Mouse (Mus musculus): Measurements from ENCODE around the gene Zfr. TPM values are rescaled to one million over a fixed set of nuclear protein-coding genes. Genes with fewer than 3 reads are reported as not detected.

Zfr gene
- 10 to 100 TPM; 52.1 to 58.4 TPM for total RNA-seq (2021)
- long read RNA-seq, experiment 1, full-length matches to known transcripts, result 14 of 27 reads
- long read RNA-seq, experiment 1, partial matches to known transcripts, result 7 of 27 reads
- long read RNA-seq, experiment 1, other reads (novel, unspliced or antisense), result 6 of 27 reads
- long read RNA-seq, experiment 2, full-length matches to known transcripts, result 25 of 40 reads
- long read RNA-seq, experiment 2, partial matches to known transcripts, result 8 of 40 reads
- long read RNA-seq, experiment 2, other reads (novel, unspliced or antisense), result 7 of 40 reads

DNA sequence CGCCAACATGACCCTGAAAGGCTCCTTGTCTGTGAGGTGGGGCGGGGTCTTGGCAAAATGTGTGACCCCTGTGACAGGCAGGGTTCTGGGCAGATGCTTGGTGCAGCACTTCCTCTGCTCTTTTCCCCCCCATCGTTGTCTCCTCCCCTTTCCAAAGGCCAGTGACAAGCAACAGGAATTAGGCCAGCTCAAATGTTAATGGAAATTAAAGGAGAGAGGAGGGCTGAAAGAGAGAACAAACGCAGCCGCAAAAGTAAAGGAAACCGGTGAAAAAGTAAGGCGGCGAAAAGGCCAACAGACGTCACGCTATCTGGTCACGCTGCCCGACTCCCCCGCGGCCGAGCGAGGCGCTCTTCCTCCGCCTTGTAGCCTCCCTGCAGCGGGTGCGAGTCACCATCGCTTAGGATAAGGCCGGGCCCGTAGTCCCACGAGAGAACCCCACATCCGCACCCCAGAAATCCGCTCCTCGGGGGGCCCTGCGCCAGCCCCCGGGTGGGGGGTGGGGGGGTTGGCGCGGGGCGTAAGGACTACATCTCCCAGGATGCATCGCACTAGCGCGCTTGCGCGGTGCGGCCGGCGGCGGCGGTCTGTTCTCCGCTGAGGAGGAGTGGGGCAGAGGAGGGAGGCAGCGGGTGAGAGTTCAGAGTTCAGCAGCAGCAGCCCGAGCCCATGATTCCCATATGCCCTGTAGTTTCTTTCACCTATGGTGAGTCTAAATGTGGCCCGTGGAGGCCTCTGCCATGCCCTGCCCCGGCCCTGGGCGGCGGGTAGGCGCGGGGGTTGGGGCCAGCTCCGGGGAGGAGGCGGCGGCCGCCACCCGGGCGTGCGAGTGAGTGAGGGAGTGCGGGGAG, at the start of gene Zfr:
TSS of gene Zfr (plus strand) at position 590 of the 851 bp plus-strand sequence.
- intact Hi-C loops (cut with DNase I; ENCODE audit: low total_unique reads), result no loop called here
- DNase-seq, result peak; percentile 92

- intact Hi-C loops (cut with DNase I; ENCODE audit: low total_unique reads), result no loop called here
- peak; percentile 51 for DNase-seq
Observed at GRCm38 (mm10) chr15:12067971-12068370, 49.7 kb upstream of the Zfr start.

DNA sequence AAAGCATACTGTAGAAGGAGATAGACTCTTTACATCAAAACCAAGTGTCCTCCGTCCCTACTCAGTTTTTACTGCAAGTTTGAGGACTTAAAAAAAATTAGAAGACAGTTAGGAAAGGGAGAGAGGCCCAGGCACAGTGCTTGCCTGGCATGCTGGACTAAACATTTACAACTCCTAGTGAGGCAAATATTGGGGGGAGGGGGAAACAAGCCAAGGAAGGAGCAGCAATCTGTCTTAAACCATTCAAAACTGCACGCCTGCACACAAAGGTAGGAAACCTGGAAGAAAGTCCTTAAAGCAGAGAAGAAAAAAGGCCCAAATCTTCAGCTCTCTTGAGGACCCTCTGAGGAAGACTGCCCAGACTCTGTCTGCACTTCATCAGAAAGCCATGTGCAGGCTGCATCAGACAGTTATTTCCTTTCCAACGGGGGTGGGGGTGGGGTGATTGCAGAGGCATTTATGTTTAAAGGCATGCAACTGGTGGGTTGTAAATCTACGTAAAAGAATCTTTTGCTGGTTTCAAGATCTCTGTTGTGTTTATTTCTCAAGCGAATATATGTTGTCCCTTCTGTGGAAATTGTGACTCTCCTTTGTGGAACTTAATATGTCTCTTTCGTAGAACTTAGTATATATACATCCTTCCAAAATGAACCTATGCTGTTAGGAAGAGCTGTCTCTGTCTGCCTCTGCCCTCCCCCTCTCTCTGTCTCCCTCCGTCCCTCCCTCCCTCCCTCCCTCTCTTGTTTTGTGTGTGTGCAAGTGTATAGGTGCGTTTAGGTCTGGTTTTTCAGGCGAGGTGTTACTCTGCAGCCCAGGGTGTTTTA, 49.0 kb upstream of the Zfr start:
- DNase-seq, result no peak
- intact Hi-C loops (cut with DNase I; ENCODE audit: low total_unique reads), result no loop called here

- intact Hi-C loops (cut with DNase I; ENCODE audit: low total_unique reads), result no loop called here
- no peak for DNase-seq
Observed at GRCm38 (mm10) chr15:12072709-12073336, 44.8 kb upstream of the Zfr start.

DNA sequence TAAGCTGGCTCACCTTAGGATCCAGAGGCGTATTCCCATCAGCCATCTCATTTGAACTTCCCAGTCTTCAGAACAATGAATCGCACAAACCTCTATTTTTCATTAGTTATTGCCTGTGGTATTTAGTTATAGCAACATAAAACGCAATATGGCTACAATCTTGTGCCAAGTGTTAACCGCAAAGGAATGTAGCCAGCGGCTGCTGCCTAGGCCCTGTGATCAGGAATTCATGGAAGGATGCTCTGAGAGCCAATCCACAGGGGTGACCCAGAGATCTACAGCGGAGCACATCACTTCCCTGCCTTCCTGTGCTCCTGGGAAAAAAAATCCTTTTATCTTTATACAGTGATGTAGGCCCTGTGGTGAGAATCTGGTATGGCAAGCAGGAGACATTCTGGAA, 43.2 kb upstream of the Zfr start:
- intact Hi-C loops (cut with DNase I; ENCODE audit: low total_unique reads), result no loop called here

GRCm38 (mm10) chr15:12082344-12082743, 35.3 kb upstream of the Zfr start:
- intact Hi-C loops (cut with DNase I; ENCODE audit: low total_unique reads), result no loop called here

More for the DNA sequence above, 43.2 kb upstream of the Zfr start:
- DNase-seq, result no peak

GRCm38 (mm10) chr15:12084164-12084563, 33.5 kb upstream of the Zfr start:
- intact Hi-C loops (cut with DNase I; ENCODE audit: low total_unique reads), result no loop called here
- peak; percentile 68 for DNase-seq

More at GRCm38 (mm10) chr15:12082344-12082743, 35.3 kb upstream of the Zfr start:
- DNase-seq, result no peak

DNA sequence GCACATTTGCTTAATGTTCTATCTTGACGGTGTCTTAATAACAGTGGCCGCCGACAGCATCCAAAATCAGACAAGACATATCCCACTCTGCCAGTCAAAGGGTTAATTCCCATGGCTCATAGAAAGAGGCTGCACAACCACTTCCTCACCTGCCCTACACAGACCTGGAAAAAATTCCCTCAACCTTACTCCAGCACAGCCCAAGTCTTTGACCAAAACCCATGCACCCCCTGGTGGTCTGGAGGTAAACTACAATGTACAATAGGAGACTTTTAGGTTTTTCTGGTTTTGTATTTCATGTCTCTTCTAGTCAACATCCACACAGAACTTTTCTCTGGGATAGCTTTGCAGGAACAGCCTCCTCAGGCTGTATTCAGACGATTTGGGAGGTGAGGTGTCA, 32.8 kb upstream of the Zfr start:
- peak; percentile 59 for DNase-seq
- intact Hi-C loops (cut with DNase I; ENCODE audit: low total_unique reads), result loop anchor here (5.0 kb wide), 1 partner anchor 108 kb away; no protein-coding TSS in a partner anchor

GRCm38 (mm10) chr15:12087634-12088033, 30.0 kb upstream of the Zfr start:
- no peak for DNase-seq
- intact Hi-C loops (cut with DNase I; ENCODE audit: low total_unique reads), result loop anchor here (5.0 kb wide), 1 partner anchor 110 kb away; no protein-coding TSS in a partner anchor

GRCm38 (mm10) chr15:12088091-12088490, 29.5 kb upstream of the Zfr start:
- DNase-seq, result no peak
- intact Hi-C loops (cut with DNase I; ENCODE audit: low total_unique reads), result loop anchor here (5.0 kb wide), 1 partner anchor 111 kb away; no protein-coding TSS in a partner anchor

- intact Hi-C loops (cut with DNase I; ENCODE audit: low total_unique reads), result no loop called here
- DNase-seq, result no peak
Observed at GRCm38 (mm10) chr15:12090087-12090486, 27.5 kb upstream of the Zfr start.

DNA sequence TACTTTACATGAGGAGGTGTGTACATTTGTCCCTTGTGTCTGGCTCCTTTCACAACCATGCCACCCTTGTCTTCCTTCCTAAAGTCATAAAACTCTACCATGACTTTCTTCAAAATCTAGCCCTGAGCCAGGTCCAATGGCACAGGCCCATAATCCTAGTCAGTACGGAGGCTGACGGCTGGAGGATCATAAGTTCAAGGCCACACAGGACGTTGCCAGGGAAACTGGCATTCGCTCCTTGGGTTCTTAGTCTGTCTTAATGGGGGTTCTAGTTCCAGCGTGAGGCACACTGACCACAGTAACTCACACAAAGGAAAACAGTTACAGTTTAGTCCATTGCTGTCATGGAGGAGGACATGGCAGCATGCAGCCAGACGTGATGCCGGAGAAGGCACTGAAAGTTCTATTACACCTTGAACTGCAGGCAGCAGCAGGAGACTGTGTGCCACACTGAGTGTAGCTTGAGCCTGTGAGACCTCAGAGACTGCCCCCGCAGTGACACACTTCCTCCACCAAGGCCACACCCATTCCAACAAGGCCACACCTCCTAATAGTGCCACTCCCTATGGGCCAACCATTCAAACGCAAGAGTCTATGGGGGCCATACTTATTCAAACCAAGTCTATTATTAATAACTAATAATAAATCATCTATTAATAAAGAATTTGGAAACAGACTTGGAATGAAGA, 26.5 kb upstream of the Zfr start:
- intact Hi-C loops (cut with DNase I; ENCODE audit: low total_unique reads), result no loop called here
- DNase-seq, result no peak

GRCm38 (mm10) chr15:12091781-12092458, 25.7 kb upstream of the Zfr start:
- DNase-seq, result peak; percentile 33
- intact Hi-C loops (cut with DNase I; ENCODE audit: low total_unique reads), result no loop called here

DNA sequence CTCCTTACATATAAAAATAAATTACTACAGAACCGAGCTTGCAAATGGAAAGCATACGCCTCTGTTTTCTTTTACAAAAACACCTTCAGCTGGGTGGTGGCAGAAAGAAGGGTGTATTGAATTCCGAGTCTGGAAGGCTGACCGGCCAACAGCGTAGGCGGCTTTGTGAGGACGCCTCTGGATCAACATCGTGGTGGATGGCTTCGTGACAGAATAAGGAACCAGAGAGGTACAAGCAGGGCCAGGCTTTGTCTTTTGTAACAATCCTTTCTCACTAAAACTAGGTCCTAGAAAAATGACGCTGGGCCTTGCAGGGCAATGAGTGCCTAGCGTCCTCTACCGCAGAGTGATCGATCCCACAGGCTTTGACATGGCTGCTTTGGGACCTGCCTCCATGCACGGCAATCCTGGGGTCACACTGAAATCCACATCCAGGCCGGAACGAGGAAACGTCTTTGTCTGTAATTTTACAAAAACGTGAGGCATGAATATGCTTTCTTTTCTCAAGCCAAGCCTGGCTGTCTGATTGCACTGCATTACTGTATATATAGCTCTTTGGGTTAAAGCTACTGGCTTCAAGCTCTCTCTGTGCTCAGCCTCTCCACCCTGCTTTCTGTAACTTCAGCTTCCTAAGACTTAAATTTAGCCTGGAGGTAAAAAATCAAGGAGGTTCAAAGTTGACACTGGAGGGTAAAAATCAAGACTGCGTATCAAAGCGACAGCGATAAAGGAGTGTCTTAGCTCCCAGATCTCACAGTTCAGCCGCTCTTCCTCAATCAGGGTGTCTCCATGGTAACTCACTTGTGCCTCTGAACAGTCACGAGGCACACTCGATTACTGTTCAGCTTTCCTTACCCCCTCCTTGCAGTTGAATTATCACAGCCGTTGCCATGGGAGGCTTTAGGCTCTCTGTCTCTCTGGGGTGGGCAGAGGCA, 24.3 kb upstream of the Zfr start:
- DNase-seq, result no peak
- intact Hi-C loops (cut with DNase I; ENCODE audit: low total_unique reads), result no loop called here

- intact Hi-C loops (cut with DNase I; ENCODE audit: low total_unique reads), result no loop called here
- no peak for DNase-seq
Observed at GRCm38 (mm10) chr15:12093961-12094566, 23.6 kb upstream of the Zfr start.

DNA sequence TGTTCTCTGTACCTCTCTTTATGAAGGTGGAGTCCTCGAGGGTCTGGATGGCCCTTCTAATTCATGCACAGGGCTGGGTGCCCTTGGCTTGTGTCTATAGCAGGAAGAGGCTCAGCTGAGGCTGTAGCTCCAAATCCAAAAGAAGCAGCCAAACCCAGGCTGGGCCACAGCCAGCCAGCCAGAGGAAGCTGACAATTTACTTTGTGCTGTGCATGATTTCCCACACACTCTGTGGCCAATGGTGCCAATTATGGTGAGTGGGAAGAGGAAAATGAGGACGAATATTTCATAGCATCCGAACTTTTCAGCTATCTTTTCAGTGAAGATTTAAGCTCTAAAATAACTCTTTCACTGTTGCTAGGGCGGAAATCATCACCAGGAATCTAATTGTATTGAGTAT, 21.2 kb upstream of the Zfr start:
- DNase-seq, result peak; percentile 43
- intact Hi-C loops (cut with DNase I; ENCODE audit: low total_unique reads), result no loop called here

DNA sequence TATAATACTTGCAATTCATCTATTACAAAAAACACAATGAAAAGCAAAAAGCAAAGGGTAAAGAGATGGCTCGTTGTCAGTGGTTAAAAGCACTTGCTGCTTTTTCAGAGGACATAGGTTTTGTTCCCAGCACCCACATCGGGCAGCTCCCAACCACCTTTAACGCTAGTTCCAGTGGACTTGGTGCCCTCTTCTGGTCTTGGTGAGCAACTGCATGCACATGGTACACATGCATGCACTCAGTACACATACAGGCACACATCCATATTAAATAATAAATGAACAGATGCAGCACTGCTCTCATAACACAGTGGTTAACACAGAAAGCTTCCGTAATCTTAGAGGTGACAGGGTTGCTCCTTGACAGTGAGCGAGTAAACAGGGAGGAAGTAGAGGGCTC, 20.3 kb upstream of the Zfr start:
- intact Hi-C loops (cut with DNase I; ENCODE audit: low total_unique reads), result no loop called here
- no peak for DNase-seq
